Mouse (Mus musculus): ENCODE results near the gene Trabd2b. TPM values are rescaled to one million over a fixed set of nuclear protein-coding genes. Genes with fewer than 3 reads are reported as not detected.

Gene Trabd2b
- polyA plus RNA-seq, 1 experiment from 2014 or later: 5.0 TPM

DNA sequence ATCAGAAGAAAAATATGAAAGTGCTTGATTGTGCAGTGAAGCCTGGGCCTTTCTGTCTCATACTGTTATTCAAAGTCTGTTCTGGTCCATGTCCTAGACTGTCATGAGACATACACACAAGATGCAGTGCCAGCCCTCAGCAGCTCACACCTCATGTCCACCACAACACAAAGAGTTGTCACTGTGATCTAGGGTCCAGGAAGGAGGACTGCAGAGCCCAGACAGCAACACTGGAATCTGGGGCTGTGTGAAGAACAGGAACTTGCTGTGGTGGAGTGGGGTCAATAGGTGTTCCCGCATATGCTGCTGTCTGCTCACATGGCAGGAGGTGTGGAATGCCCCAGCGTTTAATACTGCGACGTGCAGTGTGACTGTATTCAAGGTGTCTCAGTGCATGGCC, 112.8 kb downstream of the Trabd2b start:
- Histone ChIP-seq H3K27ac (ENCODE audit: low read depth, low read length) (no peak overlapping the region), H3K4me1 (ENCODE audit: control insufficient read depth, insufficient read depth, low read length) (peaks cover 22% of the 10 kb centered on the region; the same call in 1 of the 2 replicates), H3K9me3 (ENCODE audit: control insufficient read depth, low read length) (no peaks in the 10 kb centered on the region), H3K9ac (ENCODE audit: low read depth, low read length) (no peak overlapping the region), H3K4me3 (ENCODE audit: low read length) (no peak overlapping the region), H3K36me3 (ENCODE audit: control insufficient read depth, insufficient read depth, low read length) (no peaks in the 10 kb centered on the region), H3K27me3 (ENCODE audit: control insufficient read depth, insufficient read depth, low read length) (no peaks in the 10 kb centered on the region), H3K4me2 (replicated peaks; ENCODE audit: low read depth, low read length) (no peak overlapping the region)
- WGBS: 57% methylated on average over 4 of the region's 4 CpGs
- ATAC-seq (ENCODE audit: low FRiP score, low TSS enrichment): no peak

DNA sequence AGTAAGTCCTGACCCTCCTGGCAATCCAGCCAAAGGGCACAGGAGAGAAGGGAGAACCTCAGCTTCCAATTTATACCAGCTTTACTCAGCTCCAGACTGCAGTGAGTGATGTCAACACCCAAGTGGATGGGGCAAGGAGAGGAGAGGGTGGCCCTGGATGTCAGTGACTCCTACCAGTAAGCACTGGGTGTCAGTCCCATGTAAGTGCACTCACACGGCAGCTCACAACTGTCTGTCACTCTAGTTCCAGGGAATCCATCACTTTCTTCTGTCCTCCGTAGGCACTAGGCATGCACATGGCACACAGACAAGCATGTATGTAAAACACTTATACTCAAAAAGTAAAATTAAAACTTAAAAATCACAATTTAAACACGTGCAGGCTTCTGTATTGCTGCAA, 113.4 kb downstream of the Trabd2b start:
- H3K27me3 ChIP-seq (ENCODE audit: control insufficient read depth, insufficient read depth, low read length): no peaks in the 10 kb centered on the region
- WGBS: 83% methylated on average over 3 of the region's 3 CpGs
- no peak overlapping the region for H3K4me2 ChIP-seq (replicated peaks; ENCODE audit: low read depth, low read length)
- H3K9me3 ChIP-seq (ENCODE audit: control insufficient read depth, low read length): no peaks in the 10 kb centered on the region
- H3K9ac ChIP-seq (ENCODE audit: low read depth, low read length): no peak overlapping the region
- no peak overlapping the region for H3K27ac ChIP-seq (ENCODE audit: low read depth, low read length)
- no peak for ATAC-seq (ENCODE audit: low FRiP score, low TSS enrichment)
- peaks cover 22% of the 10 kb centered on the region; the same call in 1 of the 2 replicates for H3K4me1 ChIP-seq (ENCODE audit: control insufficient read depth, insufficient read depth, low read length)
- H3K36me3 ChIP-seq (ENCODE audit: control insufficient read depth, insufficient read depth, low read length): no peaks in the 10 kb centered on the region
- H3K4me3 ChIP-seq (ENCODE audit: low read length): no peak overlapping the region

DNA sequence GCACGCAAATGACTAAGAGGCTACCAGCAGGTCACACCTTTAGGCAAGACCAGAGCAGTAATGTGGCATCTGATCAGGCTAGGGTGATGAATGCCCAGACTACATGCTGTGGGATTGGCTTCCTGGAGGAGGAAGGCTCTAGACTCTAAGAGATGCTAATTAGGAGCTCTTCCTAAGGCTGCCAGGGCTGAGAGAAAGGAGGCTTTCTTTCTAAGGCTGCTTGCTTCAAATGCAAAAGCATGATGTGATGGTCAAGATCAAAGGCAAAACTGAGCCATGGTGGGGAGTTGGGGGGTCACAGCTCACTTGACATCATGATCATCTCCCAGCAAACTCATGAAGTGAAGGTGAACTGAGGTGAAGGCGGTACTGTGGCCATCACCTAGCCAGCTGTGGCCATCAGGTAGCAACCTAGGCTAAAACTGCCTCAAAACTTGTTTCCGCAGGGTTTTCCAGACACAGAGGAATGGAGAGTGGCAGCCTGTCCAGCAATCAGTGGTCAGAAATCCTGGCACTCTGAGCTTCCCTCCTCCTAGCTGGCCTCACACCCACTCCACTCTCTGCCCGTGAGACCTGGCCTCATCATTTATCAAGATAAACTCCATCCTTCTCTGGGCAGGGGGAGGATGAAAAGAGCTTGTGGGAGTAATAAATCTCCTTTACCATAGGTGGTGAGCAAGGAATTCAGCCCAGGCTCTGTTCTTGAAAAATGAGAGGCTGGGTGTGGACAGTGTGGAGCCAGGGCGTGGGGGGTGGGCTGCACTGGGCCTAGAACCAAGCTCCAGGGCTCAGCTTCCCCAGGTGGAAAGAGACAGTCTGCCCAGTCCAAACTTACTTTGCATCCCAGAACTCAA, 117.0 kb downstream of the Trabd2b start:
- H3K9ac ChIP-seq (ENCODE audit: low read depth, low read length): no peak overlapping the region
- WGBS: 36% methylated on average over 5 of the region's 5 CpGs
- peaks cover 12% of the 10 kb centered on the region; the same call in 1 of the 2 replicates for H3K4me1 ChIP-seq (ENCODE audit: control insufficient read depth, insufficient read depth, low read length)
- no peaks in the 10 kb centered on the region for H3K9me3 ChIP-seq (ENCODE audit: control insufficient read depth, low read length)
- ATAC-seq (ENCODE audit: low FRiP score, low TSS enrichment): peak; percentile 90
- no peaks in the 10 kb centered on the region for H3K36me3 ChIP-seq (ENCODE audit: control insufficient read depth, insufficient read depth, low read length)
- no peak overlapping the region for H3K4me3 ChIP-seq (ENCODE audit: low read length)
- H3K4me2 ChIP-seq (replicated peaks; ENCODE audit: low read depth, low read length): no peak overlapping the region
- no peak overlapping the region for H3K27ac ChIP-seq (ENCODE audit: low read depth, low read length)
- no peaks in the 10 kb centered on the region for H3K27me3 ChIP-seq (ENCODE audit: control insufficient read depth, insufficient read depth, low read length)

DNA sequence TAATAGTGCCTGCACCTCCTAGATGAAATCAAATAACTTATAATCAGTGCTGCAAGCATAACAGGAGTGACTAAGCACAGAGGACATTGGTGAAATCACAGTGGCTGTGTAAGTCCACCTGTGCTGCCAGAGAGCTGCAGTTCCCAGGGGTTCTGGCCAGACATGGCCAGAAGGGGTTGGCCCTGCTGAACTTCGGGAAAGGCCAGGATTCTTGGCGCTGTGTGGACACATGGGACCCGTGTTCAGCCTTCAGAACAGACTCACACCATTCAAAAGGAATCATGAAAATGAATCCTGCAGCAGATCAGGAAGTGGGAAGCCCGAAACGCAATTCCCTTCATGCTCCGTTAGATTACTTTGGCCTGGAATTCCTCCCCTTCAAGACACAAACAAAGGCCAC, 125.1 kb downstream of the Trabd2b start:
- Histone ChIP-seq H3K36me3 (ENCODE audit: control insufficient read depth, insufficient read depth, low read length) (no peaks in the 10 kb centered on the region), H3K27me3 (ENCODE audit: control insufficient read depth, insufficient read depth, low read length) (no peaks in the 10 kb centered on the region), H3K9ac (ENCODE audit: low read depth, low read length) (no peak overlapping the region), H3K27ac (ENCODE audit: low read depth, low read length) (no peak overlapping the region), H3K4me3 (ENCODE audit: low read length) (no peak overlapping the region), H3K4me2 (replicated peaks; ENCODE audit: low read depth, low read length) (no peak overlapping the region), H3K9me3 (ENCODE audit: control insufficient read depth, low read length) (no peaks in the 10 kb centered on the region), H3K4me1 (ENCODE audit: control insufficient read depth, insufficient read depth, low read length) (no peaks in the 10 kb centered on the region)
- WGBS: 58% methylated on average over 6 of the region's 6 CpGs
- ATAC-seq (ENCODE audit: low FRiP score, low TSS enrichment): 0 out of 2 replicates have a peak, but pooled peaks have one; percentile 49

DNA sequence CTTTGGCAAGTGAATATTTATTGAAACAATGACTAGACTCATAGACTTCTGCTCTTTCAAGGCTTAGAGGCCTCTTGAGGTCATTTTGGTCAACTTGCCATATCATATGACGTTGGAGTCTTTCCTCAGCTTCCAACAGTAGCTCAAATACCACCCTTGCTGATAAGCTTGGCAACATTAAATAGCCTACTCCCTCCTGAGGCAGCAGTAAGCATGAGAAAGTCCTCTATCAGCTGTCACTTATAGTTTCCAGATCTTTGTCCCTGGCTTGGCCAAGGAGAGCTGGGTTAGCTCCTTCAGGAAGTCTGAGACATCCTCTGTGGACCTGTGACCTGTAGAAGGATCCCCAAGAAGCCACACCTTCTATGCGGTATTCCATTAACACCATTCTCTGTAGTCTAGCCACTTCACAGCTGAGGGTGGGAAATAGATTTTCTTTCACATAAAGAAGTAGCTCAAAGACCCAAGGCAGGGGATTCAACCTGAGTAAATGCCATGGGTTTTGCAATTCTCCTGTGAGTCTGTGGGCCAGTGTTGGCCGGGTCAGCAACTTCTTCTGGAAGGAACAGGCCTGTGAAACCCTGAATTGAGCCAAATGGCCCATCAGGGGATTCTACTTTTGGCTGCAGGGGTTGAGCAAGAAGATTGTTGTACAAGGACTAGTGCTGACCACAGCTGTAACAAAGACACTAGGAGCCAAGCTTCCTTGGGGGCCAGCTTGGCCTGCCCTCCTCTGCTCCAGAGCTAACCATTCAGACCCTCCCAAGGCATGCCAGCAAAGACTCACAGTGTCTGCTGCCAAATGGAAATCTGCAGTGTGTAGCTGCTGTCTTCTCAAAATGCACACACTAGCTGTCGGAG, 127.6 kb downstream of the Trabd2b start:
- Histone ChIP-seq H3K4me3 (ENCODE audit: low read length) (no peak overlapping the region), H3K27me3 (ENCODE audit: control insufficient read depth, insufficient read depth, low read length) (no peaks in the 10 kb centered on the region), H3K9me3 (ENCODE audit: control insufficient read depth, low read length) (no peaks in the 10 kb centered on the region), H3K4me2 (replicated peaks; ENCODE audit: low read depth, low read length) (no peak overlapping the region), H3K4me1 (ENCODE audit: control insufficient read depth, insufficient read depth, low read length) (no peaks in the 10 kb centered on the region), H3K27ac (ENCODE audit: low read depth, low read length) (no peak overlapping the region), H3K9ac (ENCODE audit: low read depth, low read length) (no peak overlapping the region), H3K36me3 (ENCODE audit: control insufficient read depth, insufficient read depth, low read length) (no peaks in the 10 kb centered on the region)
- WGBS: 75% methylated on average over 4 of the region's 4 CpGs
- no peak for ATAC-seq (ENCODE audit: low FRiP score, low TSS enrichment)

DNA sequence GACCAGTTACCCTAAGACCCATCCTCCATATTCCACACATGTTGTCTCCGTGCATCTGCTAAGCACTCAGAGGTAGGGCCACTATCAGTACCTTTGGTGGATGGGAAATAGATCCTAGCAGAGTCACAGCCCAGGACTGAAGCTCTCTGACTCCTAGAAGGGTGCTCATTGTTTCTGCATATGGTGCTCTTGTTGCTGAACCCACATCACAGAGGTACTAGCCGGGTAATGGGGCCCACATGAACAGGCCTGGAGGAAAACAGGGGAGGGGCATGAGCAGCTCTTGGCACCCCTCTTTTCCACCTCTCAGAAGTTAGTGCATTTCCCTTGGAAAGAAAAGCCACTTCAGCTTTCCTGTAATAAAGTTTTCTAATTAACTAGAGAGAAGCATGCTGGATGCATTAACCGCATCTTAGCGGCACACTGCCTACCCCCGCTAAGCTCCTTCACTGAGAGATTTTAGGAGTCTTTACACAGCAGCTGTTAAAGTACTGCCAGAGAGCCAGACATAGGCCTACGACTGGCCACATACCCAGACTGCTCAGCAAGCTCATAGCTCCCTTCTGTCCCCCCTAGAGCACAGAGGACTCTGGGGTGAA, 131.0 kb downstream of the Trabd2b start:
- Histone ChIP-seq H3K9ac (ENCODE audit: low read depth, low read length) (no peak overlapping the region), H3K9me3 (ENCODE audit: control insufficient read depth, low read length) (no peaks in the 10 kb centered on the region), H3K27me3 (ENCODE audit: control insufficient read depth, insufficient read depth, low read length) (no peaks in the 10 kb centered on the region), H3K36me3 (ENCODE audit: control insufficient read depth, insufficient read depth, low read length) (no peaks in the 10 kb centered on the region), H3K4me3 (ENCODE audit: low read length) (no peak overlapping the region), H3K4me1 (ENCODE audit: control insufficient read depth, insufficient read depth, low read length) (no peaks in the 10 kb centered on the region), H3K4me2 (replicated peaks; ENCODE audit: low read depth, low read length) (no peak overlapping the region), H3K27ac (ENCODE audit: low read depth, low read length) (no peak overlapping the region)
- ATAC-seq (ENCODE audit: low FRiP score, low TSS enrichment): no peak
- WGBS: 64% methylated on average over 6 of the region's 6 CpGs

DNA sequence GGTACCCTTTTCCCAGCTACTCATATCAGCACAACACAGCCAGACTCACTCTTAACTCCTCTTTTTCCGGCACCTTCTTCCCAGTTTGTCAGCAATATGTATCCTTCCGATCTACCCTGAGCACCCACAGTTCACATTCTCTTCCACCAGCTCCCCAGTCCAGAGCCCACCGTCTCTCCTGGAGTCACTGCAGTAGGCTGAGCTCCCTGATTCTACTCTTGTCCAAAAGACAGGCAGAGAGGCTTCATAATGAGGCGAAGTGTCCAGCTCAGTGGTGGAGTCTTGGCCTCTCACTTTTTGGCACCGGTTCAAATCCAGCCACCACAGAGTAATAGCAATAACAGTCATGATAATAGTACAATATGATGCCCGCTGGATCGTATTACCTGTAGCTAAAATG, 133.5 kb downstream of the Trabd2b start:
- ATAC-seq (ENCODE audit: low FRiP score, low TSS enrichment): no peak
- Histone ChIP-seq H3K4me1 (ENCODE audit: control insufficient read depth, insufficient read depth, low read length) (no peaks in the 10 kb centered on the region), H3K27me3 (ENCODE audit: control insufficient read depth, insufficient read depth, low read length) (no peaks in the 10 kb centered on the region), H3K36me3 (ENCODE audit: control insufficient read depth, insufficient read depth, low read length) (no peaks in the 10 kb centered on the region), H3K9me3 (ENCODE audit: control insufficient read depth, low read length) (no peaks in the 10 kb centered on the region), H3K9ac (ENCODE audit: low read depth, low read length) (no peak overlapping the region), H3K4me3 (ENCODE audit: low read length) (no peak overlapping the region), H3K4me2 (replicated peaks; ENCODE audit: low read depth, low read length) (no peak overlapping the region), H3K27ac (ENCODE audit: low read depth, low read length) (no peak overlapping the region)
- 91% methylated on average over 7 of the region's 7 CpGs for WGBS

DNA sequence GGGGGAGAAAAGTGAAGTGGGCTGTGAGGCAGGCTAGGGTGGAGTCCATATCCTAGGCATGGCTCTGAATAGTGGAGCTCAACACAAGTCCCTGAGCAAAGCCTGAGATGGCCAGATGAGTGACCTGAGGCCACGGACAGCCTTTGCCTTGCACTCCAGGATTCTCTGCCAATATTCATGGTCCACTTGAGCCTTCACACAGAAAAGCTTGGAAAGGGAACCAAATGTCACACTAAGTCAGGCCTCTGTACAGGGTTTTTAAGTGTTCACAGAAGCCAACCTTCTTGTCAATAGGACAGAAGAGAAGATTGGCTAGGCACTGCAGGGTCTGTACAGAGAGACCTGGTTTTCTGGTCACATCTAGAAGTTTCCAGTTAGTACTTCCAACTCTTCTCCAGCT, 134.7 kb downstream of the Trabd2b start:
- Histone ChIP-seq H3K27ac (ENCODE audit: low read depth, low read length) (no peak overlapping the region), H3K4me1 (ENCODE audit: control insufficient read depth, insufficient read depth, low read length) (no peaks in the 10 kb centered on the region), H3K9me3 (ENCODE audit: control insufficient read depth, low read length) (no peaks in the 10 kb centered on the region), H3K36me3 (ENCODE audit: control insufficient read depth, insufficient read depth, low read length) (no peaks in the 10 kb centered on the region), H3K4me3 (ENCODE audit: low read length) (no peak overlapping the region), H3K4me2 (replicated peaks; ENCODE audit: low read depth, low read length) (no peak overlapping the region), H3K9ac (ENCODE audit: low read depth, low read length) (no peak overlapping the region), H3K27me3 (ENCODE audit: control insufficient read depth, insufficient read depth, low read length) (no peaks in the 10 kb centered on the region)
- 88% methylated on average over 1 of the region's 1 CpGs for WGBS
- no peak for ATAC-seq (ENCODE audit: low FRiP score, low TSS enrichment)
